Mouse (Mus musculus): ENCODE measurements around the gene Kif1b.

DNA sequence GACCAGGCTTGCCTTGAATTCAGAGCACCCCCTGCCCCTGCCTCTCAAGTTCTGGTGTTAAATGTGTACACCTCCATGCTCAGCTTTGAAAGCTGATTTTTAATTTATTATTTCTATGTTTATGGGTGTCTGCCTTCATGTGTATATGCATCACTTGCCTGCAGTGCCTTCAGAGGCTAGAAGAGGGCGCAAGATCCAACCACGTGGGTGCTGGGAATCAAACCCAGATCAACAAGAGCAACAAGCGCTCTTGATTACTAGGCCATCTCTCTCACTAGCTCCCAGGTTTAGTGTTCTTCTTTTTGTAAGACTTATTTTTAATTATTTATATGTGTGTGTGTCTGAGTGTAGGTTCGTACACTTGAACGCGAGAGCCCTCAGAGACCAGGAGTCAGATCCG, 152.6 kb downstream of the Kif1b start:
- no peak for TF ChIP-seq USF1 (IDR thresholded peaks at IDR 0.05; ENCODE audit: low read depth)
- no peak for TF ChIP-seq CTCF (IDR thresholded peaks at IDR 0.05; ENCODE audit: control insufficient read depth, insufficient read depth, insufficient read length)
- TF ChIP-seq MAX (IDR thresholded peaks at IDR 0.05): no peak
- no peak for TF ChIP-seq CEBPB (IDR thresholded peaks at IDR 0.05; ENCODE audit: low read depth)
- no peak for TF ChIP-seq MYOG (IDR thresholded peaks at IDR 0.05; ENCODE audit: control insufficient read depth, extremely low read depth, insufficient read length)
- TF ChIP-seq MYOD1 (IDR thresholded peaks at IDR 0.05; ENCODE audit: control insufficient read depth, insufficient read length, low read depth): no peak

All from C2C12 (cell line).